Mouse (Mus musculus) heart, adult 18-20 months (tissue): Measurements from ENCODE around the gene Kcnq5. TPM values are rescaled to one million over a fixed set of nuclear protein-coding genes. Genes with fewer than 3 reads are reported as not detected.
"Not testable (repeated sequence)": the region's sequence is repeated elsewhere in the genome, so short reads cannot be mapped to it uniquely, and the experiment has no call there.

Experiments
- DNase-seq, 2 experiments: peaks; one replicate each; pipeline ENCODE4 v3.0.0; 2021 to 2022; ENCODE audit warnings: mixed read lengths in 1 of 2
- total RNA-seq, 2 experiments: library from RNA; stranded (reverse); gene quantifications; 2 replicates each; pipeline ENCODE4 v1.2.3; 2021

Kcnq5 gene
- total RNA-seq, 2 experiments from 2014 or later: 2.0 to 4.0 TPM

DNA sequence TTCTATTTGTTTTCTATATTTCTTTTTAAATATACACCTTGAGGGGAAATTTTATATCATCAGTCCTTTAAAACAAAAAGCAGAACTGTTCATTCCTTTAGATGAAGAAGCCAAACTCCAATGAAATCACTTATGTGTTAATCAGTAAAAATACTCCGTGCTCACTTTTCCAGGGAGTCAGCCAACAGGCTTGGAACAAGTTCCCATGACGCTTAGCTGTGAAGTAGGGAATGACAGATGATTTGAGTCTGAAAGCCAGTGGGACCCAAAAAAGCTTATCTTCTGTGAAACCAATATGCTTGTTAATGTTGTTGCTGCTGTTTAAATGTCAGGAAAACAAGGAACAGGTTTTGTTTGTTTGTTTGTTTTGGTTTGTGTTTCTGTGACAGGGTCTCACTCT is 326.3 kb downstream of the Kcnq5 start:
- DNase-seq: peak; percentile 15 to 44

DNA sequence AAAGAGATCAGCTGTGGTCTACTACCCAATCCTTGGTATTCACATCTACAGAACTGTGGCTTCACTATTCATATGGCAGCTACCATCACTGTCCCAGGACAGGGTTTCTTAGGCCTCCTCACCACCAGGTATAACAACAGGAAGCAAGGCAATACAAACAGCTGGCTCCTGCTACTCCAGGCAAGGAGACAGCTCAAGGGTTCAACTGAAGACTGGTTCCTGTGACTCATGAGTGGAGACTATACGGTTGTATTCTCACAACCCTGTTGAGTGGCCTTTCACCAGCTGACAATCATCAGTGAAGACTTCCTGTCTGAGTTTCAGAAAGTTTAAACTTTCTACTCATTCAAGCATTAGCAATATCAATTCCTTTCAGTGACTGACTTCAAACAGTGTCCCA is 327.7 kb downstream of the Kcnq5 start:
- no peak for DNase-seq

- DNase-seq: no peak
These were observed 339.3 kb downstream of the Kcnq5 start for GRCm38 (mm10) chr1:21622455-21622854.

GRCm38 (mm10) chr1:21622039-21622438 is 339.7 kb downstream of the Kcnq5 start:
- DNase-seq: no peak

- no peak for DNase-seq
These were observed 343.0 kb downstream of the Kcnq5 start for GRCm38 (mm10) chr1:21618712-21619111.

GRCm38 (mm10) chr1:21616666-21617065 is 345.1 kb downstream of the Kcnq5 start:
- no peak for DNase-seq

GRCm38 (mm10) chr1:21613933-21614332 is 347.8 kb downstream of the Kcnq5 start:
- DNase-seq: peak; percentile 24 to 28

DNA sequence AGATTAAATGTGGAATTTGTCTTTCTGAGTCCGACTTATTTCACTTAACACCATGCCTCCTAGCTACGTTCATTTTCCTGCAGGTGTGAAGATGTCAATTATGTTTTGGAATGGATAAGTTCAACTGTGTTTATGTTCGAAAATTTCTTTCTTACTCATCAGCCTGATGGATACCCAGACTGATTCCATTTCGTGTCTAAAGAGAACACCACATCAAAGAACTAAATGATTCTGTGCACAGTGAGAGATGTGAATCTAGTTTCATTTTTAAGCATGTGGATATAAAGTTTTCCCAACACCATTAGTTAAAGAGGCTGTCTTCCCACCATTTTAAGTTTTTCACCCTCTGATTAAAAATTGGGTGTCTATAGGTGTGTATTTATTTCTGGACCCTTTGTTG is 357.7 kb downstream of the Kcnq5 start:
- DNase-seq: no peak

GRCm38 (mm10) chr1:21602567-21602966 is 359.2 kb downstream of the Kcnq5 start:
- no peak for DNase-seq

DNA sequence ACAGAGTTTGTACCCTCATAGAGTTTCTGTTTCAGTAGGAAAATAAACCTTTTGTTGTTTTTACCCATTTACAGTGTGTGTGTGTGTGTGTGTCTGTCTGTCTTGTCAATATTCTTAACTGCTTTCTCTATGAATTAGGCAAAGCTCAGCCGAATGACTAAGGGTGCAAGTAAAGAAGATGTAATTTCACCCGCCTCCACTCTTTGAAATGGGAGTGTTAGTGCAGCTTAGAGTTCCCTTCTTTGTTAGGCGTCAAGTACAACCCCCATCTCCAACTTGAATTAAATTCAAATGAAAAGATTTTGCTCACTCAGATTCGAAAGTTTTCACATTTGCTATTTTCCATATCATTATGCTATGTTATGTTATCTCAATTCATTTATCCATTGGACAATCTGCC is 361.1 kb downstream of the Kcnq5 start:
- no peak for DNase-seq

DNA sequence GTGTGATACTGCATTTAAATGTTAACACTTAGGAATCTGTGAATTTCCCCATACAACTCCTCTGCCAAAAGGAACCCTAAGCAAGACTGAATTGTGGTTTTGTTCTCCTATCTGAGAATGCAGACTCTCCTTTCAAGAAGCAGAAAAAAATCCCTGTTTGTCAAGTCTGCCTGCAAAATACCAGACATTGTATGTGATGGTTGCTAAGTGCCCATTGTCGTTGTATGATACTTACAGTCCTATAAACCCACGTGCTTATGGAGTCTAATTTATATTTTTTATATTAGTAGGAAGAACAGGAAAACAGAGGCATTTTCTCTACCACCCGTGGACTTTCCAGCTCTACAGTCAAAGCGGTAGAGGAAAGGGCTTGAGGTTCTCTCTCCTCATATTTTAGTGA is 367.9 kb downstream of the Kcnq5 start:
- DNase-seq: no peak

GRCm38 (mm10) chr1:21567397-21567796 is 394.3 kb downstream of the Kcnq5 start:
- DNase-seq: not testable (repeated sequence)

GRCm38 (mm10) chr1:21554630-21555029 is 407.1 kb downstream of the Kcnq5 start:
- no peak for DNase-seq

DNA sequence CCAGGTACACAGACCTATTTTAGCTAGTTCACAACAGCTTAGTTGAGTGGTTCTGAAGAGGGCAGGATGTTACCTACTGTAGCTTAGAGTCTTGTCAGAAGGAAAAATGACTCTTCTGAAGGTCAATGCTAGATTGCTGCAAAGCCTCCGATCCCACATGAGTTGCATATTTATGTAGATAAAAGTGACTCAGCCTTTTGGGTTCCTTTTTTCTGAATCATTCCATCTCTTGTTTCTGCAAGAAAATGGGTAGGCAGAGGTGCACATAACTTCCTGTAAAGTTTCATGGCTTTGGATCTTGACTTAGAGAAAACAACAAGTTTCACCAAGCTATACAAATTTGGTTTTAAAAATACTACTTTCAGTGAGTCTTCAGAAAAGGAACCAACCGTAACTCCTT is 409.0 kb downstream of the Kcnq5 start:
- no peak for DNase-seq

DNA sequence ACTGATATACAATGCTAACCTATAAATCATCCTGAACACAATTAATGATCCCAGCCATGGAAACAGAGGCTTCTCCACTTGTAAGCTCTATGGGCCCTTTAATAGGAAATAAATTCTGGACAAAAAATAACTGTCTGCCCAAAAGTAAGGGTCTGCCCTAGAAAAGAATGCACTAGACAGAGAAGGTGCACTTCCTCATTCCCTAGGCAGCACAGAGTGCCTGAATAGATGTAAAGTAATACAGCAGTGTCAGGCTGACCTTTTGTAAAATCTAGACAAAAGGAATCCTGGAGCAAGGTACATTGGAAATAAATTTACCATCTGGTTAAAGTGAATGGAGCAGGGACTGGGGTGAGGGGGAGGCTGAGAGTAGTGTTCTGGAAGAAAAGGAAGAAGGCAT is 417.8 kb downstream of the Kcnq5 start:
- DNase-seq: no peak

DNA sequence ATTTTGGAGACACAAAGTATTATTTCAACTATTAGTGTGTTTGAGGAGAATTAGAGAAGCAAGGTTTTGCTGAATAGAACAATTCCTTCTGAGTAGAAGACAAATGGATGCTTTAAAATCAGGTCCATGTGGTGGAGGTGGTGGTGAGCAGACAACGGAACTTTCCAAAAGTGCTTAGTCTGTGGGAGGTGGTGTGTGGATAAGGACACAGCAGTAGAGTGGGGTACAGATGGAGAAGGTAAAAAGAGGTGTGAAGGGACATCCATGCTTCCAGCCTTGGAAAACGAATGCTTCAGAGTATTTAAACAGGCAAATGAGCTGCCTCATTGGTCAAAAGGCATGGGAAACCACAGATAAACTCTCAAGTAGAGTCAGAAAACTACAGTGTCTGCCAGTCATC is 422.3 kb downstream of the Kcnq5 start:
- no peak for DNase-seq

- no peak for DNase-seq
These were observed 430.9 kb downstream of the Kcnq5 start for GRCm38 (mm10) chr1:21530823-21531222.

DNA sequence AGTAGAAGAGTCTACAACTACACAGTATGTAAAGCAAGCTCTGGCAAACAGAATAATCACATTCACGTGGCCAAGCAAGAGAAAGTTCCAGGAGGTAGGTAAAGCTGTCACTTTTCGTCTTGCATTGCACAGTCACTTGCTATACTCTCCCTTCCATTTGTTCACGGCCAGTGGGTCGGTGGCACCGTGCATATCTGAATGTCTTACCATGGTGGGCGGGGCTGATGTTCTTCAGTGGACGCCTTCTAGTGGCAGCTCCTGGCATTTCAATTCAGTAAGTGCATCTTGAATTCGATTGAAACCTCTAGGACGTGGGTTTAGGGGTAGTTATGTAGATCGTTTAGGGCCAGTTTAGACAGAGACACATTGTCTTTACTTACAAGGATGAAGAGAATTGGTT is 439.7 kb downstream of the Kcnq5 start:
- DNase-seq: no peak

- no peak for DNase-seq
These were observed 440.3 kb downstream of the Kcnq5 start for GRCm38 (mm10) chr1:21521475-21521874.

GRCm38 (mm10) chr1:21520116-21520645 is 441.6 kb downstream of the Kcnq5 start:
- no peak for DNase-seq

GRCm38 (mm10) chr1:21506665-21507064 is 455.1 kb downstream of the Kcnq5 start:
- DNase-seq: no peak

DNA sequence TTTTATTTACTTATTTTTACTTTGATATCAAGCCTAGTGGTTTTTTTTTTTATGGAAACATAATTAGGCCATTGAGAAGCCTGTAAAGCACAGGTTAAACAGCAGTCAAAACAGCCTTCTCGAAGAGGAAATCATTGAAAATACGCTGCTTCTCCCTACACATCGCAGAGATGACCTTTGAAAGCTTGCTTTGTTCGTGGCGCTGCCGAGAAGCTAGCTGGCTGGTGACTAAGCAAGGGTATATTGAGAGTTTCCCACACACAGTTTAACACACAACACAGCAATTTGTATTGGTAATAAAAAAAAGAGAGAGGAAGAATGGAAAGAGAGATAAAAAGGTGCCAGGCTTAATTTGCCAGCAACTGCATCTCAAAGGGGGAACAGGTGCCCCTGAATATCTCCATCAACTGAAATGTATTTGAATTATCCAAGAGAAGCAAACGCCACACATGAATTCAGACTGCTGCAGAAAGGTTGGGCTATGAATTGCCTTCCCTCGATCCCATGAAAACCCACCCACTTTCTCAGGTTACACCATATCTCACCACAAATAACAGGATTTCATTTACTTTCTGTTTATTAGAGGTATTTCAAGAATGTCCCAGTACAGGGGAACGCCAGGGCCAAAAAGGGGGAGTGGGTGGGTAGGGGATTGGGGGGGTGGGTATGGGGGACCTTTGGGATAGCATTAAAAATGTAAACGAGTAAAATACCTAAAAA is 461.8 kb downstream of the Kcnq5 start:
- no peak for DNase-seq

GRCm38 (mm10) chr1:21496307-21496706 is 465.4 kb downstream of the Kcnq5 start:
- DNase-seq: no peak

DNA sequence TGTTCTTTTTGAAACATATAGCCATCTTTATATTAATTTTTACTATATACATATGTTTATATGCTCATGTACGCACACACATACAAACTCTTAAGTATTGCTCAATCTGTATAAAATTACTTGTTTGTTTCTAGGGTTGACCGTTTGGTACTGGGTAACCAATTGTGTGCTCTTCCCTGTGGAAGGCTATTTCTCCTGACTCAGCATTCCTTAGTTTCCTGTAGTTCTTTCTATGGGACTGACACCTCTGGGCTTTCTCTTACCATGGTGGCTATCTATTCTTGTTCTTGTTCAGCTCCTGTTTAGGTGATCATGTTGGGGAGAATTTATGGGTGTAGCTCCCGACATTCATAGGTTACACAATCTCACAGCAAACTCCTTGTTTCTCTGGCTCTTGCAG is 473.1 kb downstream of the Kcnq5 start:
- no peak for DNase-seq
